Mouse (Mus musculus) stomach, postnatal 0 days (tissue): Measurements from ENCODE around the gene Saa1.

Experiments used
- CTCF ChIP-seq: IDR thresholded peaks from 2 replicates; pipeline ENCODE4 v1.5.1; 2016; ENCODE audit warnings: antibody characterized with exemption, low read depth, mild to moderate bottlenecking, moderate library complexity
- EP300 ChIP-seq: optimal IDR thresholded peaks from 2 replicates; pipeline ENCODE3; 2016; ENCODE audit warnings: antibody characterized with exemption

GRCm38 (mm10) chr7:46762601-46763000, 19.8 kb upstream of the Saa1 start:
- no peak for TF ChIP-seq CTCF
- no peak for TF ChIP-seq EP300
